Mouse (Mus musculus) bone marrow macrophage, adult 2 months (primary cell): ENCODE measurements around the gene Klk10. TPM values are rescaled to one million over a fixed set of nuclear protein-coding genes. Genes with fewer than 3 reads are reported as not detected.

Experiments used
- H3K27ac ChIP-seq: 2 replicates; pipeline ENCODE4 v1.5.1; 2012; ENCODE audit warnings: low read depth, low read length; ENCODE audit not compliant: insufficient read depth
- H3K4me1 ChIP-seq: 2 replicates; pipeline ENCODE4 v1.6.1; 2012; ENCODE audit warnings: low read length; ENCODE audit not compliant: control insufficient read depth, insufficient read depth
- H3K4me3 ChIP-seq: 2 replicates; pipeline ENCODE4 v1.5.1; 2012; ENCODE audit warnings: mild to moderate bottlenecking, low read length, moderate library complexity; ENCODE audit not compliant: insufficient read depth
- CTCF ChIP-seq: IDR thresholded peaks from 2 replicates; pipeline ENCODE4 v1.5.1; 2012; ENCODE audit warnings: low read depth, mild to moderate bottlenecking, low read length, moderate library complexity
- POLR2A ChIP-seq: IDR thresholded peaks from 2 replicates; pipeline ENCODE4 v1.6.1; 2012; ENCODE audit warnings: mild to moderate bottlenecking, low read depth, low read length, borderline replicate concordance
- polyA plus RNA-seq: library from polyadenylated mRNA; stranded (reverse); fragments of >200 nt; gene quantifications from 2 replicates; pipeline ENCODE4 v1.2.4, GENCODE M21; 2012; ENCODE audit not compliant: missing spikeins, insufficient read depth, insufficient read length

Klk10 gene
- polyA plus RNA-seq, 1 experiment, result not detected

DNA sequence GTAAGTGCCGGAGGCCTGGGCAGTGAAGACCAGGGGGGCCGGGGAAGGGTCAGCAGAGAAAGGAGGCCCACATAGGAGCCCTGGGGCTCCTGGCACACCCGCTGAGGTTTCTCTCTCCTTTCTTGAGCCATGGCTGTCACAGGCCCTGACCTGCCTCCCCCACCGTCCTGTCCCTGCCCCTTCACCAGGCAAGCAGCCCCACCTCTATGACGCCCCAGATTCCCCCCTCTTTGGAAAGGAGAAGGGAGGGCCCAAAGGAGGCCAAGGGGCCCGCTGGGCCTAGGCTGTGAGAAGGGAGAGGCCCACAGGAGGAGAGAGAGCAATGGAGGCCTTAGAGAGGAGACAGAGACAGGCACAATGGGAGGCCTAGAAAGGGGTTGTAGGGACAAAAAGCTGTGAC is 6.0 kb upstream of the Klk10 start:
- TF ChIP-seq CTCF (no peak), POLR2A (no peak)
- Histone ChIP-seq H3K27ac (no peak overlapping the region), H3K4me3 (no peak overlapping the region), H3K4me1 (no peaks in the 10 kb centered on the region)

DNA sequence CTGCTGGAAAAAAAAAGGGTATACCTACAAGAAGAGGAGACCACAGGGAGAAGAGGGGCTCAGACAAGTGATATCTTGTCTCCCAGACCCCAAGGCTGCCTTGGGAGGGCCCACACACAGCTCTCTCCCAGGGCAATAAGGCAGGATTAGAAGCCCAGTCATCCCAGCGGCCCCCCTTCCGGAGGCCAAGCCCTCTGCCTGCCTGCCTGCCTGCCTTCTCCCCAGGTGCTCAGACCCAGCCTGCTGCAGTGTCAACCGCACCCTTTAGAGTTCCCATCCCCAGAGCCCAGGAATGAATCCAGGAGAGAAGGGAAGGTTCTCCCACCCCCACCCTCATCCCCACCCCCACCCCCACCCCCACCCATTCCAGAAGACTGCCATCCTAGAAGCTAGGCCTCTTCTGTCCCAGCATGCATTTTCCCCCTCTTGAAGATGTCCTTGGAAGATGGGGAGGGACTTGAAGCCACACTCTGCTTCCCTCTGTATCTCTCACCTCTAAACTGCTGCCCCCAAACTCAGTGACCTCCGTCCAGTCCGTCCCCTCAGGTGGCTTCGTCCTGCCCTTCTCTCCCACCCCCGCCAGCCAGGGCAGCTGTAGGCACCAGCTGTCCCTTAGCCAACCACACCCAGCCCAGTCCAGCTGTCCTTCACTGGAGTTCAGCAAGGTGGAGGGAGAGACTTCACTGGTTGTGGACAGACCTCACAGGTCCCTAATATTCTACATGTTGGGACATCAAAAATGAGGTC is 5.4 kb upstream of the Klk10 start:
- H3K4me1 ChIP-seq, result no peaks in the 10 kb centered on the region
- TF ChIP-seq POLR2A (no peak), CTCF (no peak)
- no peak overlapping the region for H3K4me3 ChIP-seq
- no peak overlapping the region for H3K27ac ChIP-seq

DNA sequence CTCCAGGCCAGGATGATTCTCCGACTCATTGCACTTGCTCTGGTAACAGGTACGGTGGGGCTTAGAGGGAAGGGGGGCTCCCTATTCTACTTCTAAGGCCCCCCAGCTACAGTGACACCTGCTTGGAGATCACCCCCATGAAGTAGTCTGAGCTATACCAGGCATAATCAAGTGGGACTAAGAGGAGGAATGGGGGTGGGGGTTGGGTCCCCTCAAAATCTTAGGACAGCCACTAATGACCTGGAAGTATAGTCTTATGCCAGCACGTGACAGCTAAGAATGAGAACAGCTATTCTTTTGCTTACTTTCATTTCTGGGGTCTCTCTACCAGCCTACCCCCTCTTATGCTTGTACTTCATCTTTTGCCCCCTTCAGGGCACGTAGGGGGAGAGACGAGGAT is 4.3 kb upstream of the Klk10 start:
- TF ChIP-seq POLR2A, result no peak
- no peak for TF ChIP-seq CTCF
- Histone ChIP-seq H3K4me3 (no peak overlapping the region), H3K27ac (no peak overlapping the region), H3K4me1 (no peaks in the 10 kb centered on the region)

DNA sequence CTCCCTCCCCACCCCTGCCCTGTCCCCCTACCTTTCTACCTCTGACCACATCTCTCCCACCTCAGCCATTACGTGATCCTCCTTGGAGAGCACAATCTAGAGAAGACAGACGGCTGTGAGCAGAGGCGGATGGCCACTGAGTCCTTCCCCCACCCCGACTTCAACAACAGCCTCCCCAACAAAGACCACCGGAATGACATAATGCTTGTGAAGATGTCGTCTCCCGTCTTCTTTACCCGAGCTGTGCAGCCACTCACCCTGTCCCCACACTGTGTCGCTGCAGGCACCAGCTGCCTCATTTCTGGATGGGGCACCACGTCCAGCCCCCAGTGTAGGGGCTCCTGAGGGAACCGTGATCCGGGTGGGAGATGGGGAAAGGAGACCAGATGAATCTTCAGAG is 3.4 kb upstream of the Klk10 start:
- no peak overlapping the region for H3K4me3 ChIP-seq
- TF ChIP-seq POLR2A, result no peak
- TF ChIP-seq CTCF, result no peak
- no peaks in the 10 kb centered on the region for H3K4me1 ChIP-seq
- no peak overlapping the region for H3K27ac ChIP-seq

DNA sequence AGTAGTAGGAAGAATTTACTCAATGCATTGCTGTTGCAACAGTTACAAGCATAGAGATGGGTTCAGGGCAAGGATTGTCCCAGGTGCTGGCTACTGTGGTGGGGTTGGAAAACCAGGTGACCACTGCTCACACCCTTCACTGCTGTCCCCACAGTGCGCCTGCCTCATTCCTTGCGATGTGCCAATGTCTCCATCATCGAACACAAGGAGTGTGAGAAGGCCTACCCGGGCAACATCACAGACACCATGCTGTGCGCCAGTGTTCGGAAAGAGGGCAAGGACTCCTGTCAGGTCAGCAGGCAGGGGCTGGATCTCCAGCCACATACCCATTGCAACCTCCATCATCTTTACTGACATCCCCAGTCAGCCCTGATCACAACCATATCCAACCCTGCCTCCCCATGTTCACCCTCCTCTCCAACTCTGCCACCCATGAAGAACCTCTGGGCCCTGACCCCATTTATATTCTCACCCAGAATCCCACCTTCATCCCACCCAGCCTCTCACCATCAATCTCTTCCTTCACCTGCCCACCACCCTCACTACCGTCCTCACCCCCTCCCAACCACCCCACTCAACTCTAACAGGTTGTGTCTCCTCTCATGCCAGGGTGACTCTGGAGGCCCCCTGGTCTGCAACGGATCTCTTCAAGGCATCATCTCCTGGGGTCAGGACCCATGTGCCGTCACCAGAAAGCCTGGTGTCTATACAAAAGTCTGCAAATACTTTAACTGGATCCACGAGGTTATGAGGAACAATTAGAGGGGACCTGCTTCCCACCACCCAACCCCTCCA is 2.5 kb upstream of the Klk10 start:
- TF ChIP-seq POLR2A (no peak), CTCF (no peak)
- no peaks in the 10 kb centered on the region for H3K4me1 ChIP-seq

GRCm38 (mm10) chr7:43780241-43780640 is 594 bp upstream of the Klk10 start:
- TF ChIP-seq CTCF (no peak), POLR2A (no peak)
- Histone ChIP-seq H3K27ac (no peak overlapping the region), H3K4me3 (no peak overlapping the region), H3K4me1 (no peaks in the 10 kb centered on the region)

More for the DNA sequence above, 2.5 kb upstream of the Klk10 start:
- Histone ChIP-seq H3K27ac (no peak overlapping the region), H3K4me3 (no peak overlapping the region)

- Histone ChIP-seq H3K4me3 (no peak overlapping the region), H3K4me1 (no peaks in the 10 kb centered on the region), H3K27ac (no peak overlapping the region)
- TF ChIP-seq POLR2A (no peak), CTCF (no peak)
These were observed 706 bp downstream of the Klk10 start for GRCm38 (mm10) chr7:43781541-43781940.

DNA sequence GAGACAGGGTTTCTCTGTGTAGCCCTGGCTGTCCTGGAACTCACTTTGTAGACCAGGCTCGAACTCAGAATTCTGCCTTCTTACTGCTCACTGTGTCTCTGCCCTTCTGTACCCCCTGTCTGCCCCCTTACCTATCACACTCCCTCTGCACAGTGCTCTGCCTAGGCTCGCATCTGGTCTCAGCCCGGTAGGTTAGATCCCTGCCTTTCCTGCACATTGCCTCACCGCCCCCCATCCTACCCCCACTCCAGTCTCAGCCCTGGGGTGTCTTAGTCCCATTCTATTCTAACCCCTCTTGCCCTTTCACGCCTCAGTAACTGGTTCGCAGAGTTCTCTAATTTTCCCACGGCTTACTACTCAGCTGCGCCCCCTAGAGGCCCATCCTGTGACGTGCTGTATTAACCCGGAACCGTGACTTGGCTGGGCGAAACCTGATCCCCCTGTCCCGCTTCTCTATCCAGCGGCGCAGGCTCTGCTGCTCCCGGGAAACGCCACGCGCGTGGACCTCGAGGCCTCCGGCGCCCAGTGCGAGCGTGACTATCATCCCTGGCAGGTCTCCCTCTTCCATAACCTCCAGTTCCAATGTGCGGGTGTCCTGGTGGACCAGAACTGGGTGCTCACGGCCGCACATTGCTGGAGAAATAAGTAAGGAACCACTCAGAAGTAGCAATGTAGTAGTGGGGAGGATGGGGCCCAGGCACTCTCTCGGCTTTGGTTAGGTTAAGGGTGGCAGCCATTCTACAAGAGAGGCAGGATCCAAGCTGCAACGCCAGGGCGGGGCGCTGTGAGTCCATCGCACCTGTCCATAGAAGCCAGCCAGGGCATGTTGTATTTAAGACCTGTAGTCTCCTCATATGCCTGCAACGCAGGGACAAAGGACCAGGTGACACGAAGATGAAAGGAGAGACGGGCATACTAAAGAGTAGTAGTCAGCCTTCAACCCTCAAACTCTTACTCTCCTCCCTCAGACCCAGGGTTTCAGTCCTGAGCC is 1.7 kb downstream of the Klk10 start:
- peak; percentile 91 for TF ChIP-seq CTCF
- no peak for TF ChIP-seq POLR2A
- Histone ChIP-seq H3K4me1 (no peaks in the 10 kb centered on the region), H3K4me3 (peak overlapping the region; percentile 30), H3K27ac (no peak overlapping the region)

GRCm38 (mm10) chr7:43785286-43785685 is 4.5 kb downstream of the Klk10 start:
- Histone ChIP-seq H3K4me3 (no peak overlapping the region), H3K4me1 (no peaks in the 10 kb centered on the region), H3K27ac (no peak overlapping the region)
- TF ChIP-seq CTCF (no peak), POLR2A (no peak)
